Mouse (Mus musculus) layer of hippocampus, adult 2 months (tissue): Measurements from ENCODE around the gene Nrip1. TPM values are rescaled to one million over a fixed set of nuclear protein-coding genes. Genes with fewer than 3 reads are reported as not detected.

ENCODE experiments used
- DNase-seq, 2 experiments: peaks; one replicate each; pipeline ENCODE4 v3.0.0; 2022; ENCODE audit warnings: low spot score in 2 of 2
- H3K27ac ChIP-seq: fragments of 200-600 bp; 2 replicates; pipeline ENCODE4 v1.8.1; 2022
- H3K4me3 ChIP-seq: fragments of 200-600 bp; 2 replicates; pipeline ENCODE4 v1.8.1; 2022; ENCODE audit warnings: mild to moderate bottlenecking
- CTCF ChIP-seq: fragments of 200-600 bp; conservative IDR thresholded peaks from 2 replicates; pipeline ENCODE4 v1.8.1; 2022; ENCODE audit warnings: antibody characterized with exemption, mild to moderate bottlenecking, moderate library complexity
- total RNA-seq, 2 experiments: library from RNA; stranded (reverse); gene quantifications; 2 replicates each; pipeline ENCODE4 v1.2.3; 2021

Nrip1 gene
- total RNA-seq, 2 experiments from 2014 or later, result 56.1 to 60.0 TPM

GRCm38 (mm10) chr16:76331231-76331630 lies 42.4 kb downstream of the Nrip1 start:
- no peak for DNase-seq
- TF ChIP-seq CTCF, result no peak
- Histone ChIP-seq H3K27ac (no peak overlapping the region), H3K4me3 (no peak overlapping the region)

- H3K4me3 ChIP-seq, result no peak overlapping the region
- no peak for TF ChIP-seq CTCF
These were observed 48.3 kb downstream of the Nrip1 start for GRCm38 (mm10) chr16:76325315-76325710.

GRCm38 (mm10) chr16:76324411-76325314 lies 49.0 kb downstream of the Nrip1 start:
- H3K4me3 ChIP-seq, result no peak overlapping the region
- H3K27ac ChIP-seq, result no peak overlapping the region
- no peak for TF ChIP-seq CTCF
- DNase-seq, result no peak

More at GRCm38 (mm10) chr16:76325315-76325710, 48.3 kb downstream of the Nrip1 start:
- DNase-seq, result no peak
- no peak overlapping the region for H3K27ac ChIP-seq

- Histone ChIP-seq H3K4me3 (no peak overlapping the region), H3K27ac (no peak overlapping the region)
- no peak for DNase-seq
- no peak for TF ChIP-seq CTCF
These were observed 49.9 kb downstream of the Nrip1 start for GRCm38 (mm10) chr16:76323594-76324307.

- no peak overlapping the region for H3K27ac ChIP-seq
- no peak overlapping the region for H3K4me3 ChIP-seq
- no peak for DNase-seq
- no peak for TF ChIP-seq CTCF
These were observed 50.5 kb downstream of the Nrip1 start for GRCm38 (mm10) chr16:76323141-76323540.

GRCm38 (mm10) chr16:76321527-76322165 lies 52.0 kb downstream of the Nrip1 start:
- TF ChIP-seq CTCF, result no peak
- DNase-seq, result no peak
- Histone ChIP-seq H3K4me3 (peak overlapping the region; percentile 21), H3K27ac (peak overlapping the region; percentile 79)

GRCm38 (mm10) chr16:76320118-76320473 lies 53.5 kb downstream of the Nrip1 start:
- Histone ChIP-seq H3K27ac (peak overlapping the region; percentile 25; the same call in 1 of the 2 replicates), H3K4me3 (no peak overlapping the region)
- no peak for TF ChIP-seq CTCF
- no peak for DNase-seq

- no peak for DNase-seq
- TF ChIP-seq CTCF, result no peak
- peak overlapping the region; percentile 25; the same call in 1 of the 2 replicates for H3K27ac ChIP-seq
- H3K4me3 ChIP-seq, result no peak overlapping the region
These were observed 54.1 kb downstream of the Nrip1 start for GRCm38 (mm10) chr16:76319364-76320117.

GRCm38 (mm10) chr16:76318331-76318922 lies 55.2 kb downstream of the Nrip1 start:
- Histone ChIP-seq H3K4me3 (no peak overlapping the region), H3K27ac (no peak overlapping the region)
- no peak for DNase-seq
- TF ChIP-seq CTCF, result no peak

GRCm38 (mm10) chr16:76316940-76317822 lies 56.4 kb downstream of the Nrip1 start:
- TF ChIP-seq CTCF, result no peak
- H3K27ac ChIP-seq, result no peak overlapping the region
- no peak overlapping the region for H3K4me3 ChIP-seq
- DNase-seq, result no peak

GRCm38 (mm10) chr16:76315642-76316041 lies 58.0 kb downstream of the Nrip1 start:
- TF ChIP-seq CTCF, result no peak
- DNase-seq, result no peak
- Histone ChIP-seq H3K4me3 (no peak overlapping the region), H3K27ac (no peak overlapping the region)
